Mouse (Mus musculus): ENCODE measurements around the gene Atf7ip.
A peak's percentile ranks its signal among the peaks of the same experiment; 100 is the strongest.

Atf7ip gene

DNA sequence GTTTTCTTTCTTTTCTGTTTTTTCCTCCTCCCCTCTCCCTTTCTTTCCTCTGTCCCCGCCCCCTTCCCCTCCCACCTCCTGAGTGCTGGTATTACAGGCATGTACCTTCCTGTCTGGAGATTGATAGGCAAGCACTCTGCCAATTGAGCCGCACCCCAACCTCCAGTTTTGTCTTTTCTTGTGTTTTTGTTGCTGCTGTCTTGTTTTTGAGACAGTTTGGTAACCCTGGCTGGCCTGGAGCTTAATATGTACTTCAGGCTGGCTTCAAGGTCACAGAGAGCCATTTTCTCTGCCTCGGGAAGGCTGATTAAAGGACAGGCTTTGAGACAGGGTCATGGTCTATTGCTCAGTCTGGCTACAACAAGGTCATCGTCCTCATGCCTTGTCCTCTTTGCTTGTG is 18.8 kb downstream of the Atf7ip start:
- no peak for DNase-seq (ENCODE audit: low spot score)

DNA sequence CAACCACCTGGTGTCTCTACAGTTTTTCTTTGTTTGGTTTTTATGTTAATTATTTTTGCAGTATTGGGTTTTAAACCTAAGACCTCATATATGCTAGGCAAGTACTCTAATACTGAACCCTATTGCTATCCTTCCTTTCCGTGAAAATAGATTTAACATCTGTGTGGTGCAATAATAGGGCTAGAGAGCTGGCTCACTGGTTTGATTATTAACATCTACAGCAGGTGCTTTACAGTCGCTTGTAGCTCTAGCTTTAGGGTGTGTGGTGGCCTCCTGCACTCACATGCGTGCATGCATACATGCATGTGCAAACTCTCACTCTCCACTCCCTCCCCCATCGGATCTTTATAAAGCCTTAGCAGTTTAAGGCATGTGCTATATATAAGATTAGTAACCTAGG is 19.6 kb downstream of the Atf7ip start:
- no peak for DNase-seq (ENCODE audit: low spot score)

DNA sequence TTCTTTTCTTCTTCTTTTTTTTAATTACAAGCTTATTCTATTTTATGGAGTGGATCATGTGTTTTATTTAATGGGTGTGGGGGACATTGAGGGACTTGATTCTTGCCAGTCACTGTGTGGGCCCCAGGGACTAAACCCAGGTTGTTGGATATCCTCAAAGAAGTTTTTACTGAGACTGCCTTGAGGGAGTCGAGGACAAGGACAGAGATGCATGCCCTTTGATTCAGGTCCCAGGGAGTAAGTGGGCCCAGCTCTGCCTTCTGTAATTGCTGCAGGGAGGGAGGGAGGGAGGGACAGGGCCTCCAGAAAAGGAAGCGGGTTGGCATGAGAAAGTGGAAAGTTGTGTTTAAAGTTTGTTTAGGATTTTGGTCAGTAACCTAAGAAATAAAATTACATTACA is 23.2 kb downstream of the Atf7ip start:
- DNase-seq (ENCODE audit: low spot score): no peak

DNA sequence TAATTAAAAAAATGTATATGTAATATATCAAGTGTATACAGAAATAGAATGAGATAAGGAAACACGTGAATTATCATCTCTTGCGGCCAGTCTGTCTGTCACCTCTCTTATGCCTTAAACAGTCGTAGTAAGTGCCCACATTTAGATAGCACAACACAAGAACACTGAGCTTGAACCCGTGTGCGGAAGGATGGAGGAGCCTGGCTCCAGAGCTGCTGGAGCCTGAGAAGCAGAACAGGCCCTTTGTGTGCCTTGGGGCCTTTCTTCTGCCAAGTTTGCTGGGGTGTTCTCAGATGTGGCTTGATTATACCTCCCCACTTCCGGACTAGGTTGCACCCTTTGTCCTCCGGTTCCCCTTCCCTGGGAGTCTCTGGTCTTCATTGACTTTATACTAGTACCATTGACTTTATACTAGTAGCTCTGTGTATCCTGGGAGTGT is 25.8 kb downstream of the Atf7ip start:
- peak; percentile 67 for DNase-seq (ENCODE audit: low spot score)

DNA sequence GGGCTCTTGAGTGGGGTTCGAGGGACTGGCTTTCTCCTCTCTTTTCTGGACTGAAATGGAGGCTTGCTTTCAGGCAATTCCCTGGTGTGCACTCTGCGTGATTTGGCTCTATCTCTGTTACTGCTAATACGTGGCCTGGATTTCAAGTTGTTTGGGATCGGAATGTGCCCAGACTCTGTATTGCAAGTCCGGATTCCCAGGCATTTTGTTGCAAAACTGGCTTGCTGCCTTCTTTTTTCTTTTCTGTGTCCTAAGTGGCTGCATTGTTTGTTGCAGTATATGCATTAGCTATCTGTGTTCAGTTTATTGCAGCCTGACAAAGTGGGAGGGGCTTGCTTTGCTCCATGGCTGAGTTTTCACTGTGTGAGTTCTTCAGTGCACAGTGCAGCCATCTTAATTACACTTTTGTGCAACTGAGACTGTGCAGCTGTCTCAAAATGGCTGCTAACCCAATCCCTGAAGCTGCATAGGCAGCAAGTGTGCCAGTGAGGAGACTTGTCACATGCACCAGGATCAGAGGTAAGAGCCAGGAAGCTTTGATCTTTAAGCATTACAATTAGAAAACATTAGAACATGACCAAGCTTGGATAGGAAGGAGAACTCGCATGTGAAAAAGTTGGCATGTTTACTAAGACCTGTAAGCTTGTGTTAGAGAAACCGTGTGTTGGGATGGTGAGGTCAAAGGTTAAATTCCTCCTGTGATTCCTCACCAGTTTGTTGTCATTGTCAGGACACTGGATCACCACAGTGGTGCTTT is 26.7 kb downstream of the Atf7ip start:
- DNase-seq (ENCODE audit: low spot score): peak; percentile 89

DNA sequence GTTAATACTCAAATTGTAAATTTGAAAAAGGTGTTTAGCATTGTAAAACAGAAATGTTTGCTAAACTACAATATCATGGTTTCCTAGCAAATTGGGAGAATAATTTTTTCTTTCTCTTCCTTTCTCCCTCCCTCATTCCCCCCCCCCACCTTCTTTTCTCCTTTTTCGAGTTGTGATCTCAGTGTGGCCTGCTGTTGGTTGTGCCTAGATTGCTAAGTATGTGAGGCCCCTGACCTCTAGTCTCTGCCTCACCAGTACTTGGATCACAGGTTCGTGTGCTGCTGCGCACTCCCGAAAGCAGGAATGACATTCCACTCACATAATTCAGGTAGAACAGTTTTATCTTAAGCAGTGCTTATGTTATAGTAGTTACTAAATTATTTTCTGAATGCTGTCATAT is 27.8 kb downstream of the Atf7ip start:
- no peak for DNase-seq (ENCODE audit: low spot score)

DNA sequence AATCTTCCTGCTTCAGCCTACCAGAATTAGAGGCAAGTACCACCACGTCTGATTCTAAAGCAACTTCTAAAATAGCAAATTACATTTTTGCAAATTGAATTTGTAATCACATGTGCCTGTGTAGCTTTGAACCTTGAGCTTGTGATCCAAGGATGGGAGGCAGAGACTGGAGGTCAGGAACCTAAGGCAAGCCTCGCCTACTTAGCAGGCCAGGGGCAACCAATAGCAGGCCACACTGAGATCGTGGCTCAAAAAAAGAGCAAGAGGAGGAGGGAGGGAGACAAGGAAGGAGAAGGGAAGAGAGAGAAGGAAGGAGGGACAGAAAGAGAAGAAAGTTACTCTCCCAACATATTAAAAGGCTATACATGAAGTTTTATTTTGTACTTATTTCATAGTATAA is 28.5 kb downstream of the Atf7ip start:
- DNase-seq (ENCODE audit: low spot score): no peak

DNA sequence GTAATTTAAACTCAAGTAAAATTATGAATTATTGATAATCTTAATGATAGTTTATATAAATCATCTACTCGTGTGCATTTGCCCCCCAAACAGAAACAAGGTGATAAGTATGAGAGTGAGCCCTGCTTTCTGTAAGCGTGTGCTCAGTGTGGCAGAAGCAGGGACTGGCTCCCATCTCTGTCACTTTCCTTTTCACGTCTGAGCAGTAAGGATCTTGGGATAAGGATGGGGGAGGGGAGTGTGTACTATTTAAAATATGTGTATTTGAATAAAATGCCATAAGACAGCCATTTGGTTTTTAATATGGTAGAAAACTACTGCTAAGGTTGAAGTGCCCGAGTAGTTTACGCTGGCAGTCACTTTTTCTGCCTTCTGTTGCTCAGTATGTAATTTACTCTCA is 29.2 kb downstream of the Atf7ip start:
- DNase-seq (ENCODE audit: low spot score): no peak

DNA sequence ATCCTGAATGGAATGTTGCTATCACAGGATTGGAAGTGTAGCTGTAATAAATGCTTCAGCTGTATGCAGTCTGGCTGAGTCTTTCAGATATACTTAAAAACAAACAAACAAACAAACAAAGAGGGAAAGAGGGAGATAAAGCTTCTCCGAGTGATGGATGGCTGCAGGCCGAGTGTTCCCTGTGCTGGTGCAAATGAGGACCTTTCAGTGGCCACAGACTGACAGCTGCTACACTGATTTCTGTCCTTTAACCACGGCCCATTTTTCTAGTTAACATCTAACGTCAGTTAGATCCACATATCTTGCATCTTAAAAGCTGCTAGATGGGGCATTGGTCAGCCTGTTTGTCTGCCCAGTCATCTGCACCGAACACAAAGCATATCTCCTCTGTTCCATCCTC is 30.2 kb downstream of the Atf7ip start:
- no peak for DNase-seq (ENCODE audit: low spot score)

DNA sequence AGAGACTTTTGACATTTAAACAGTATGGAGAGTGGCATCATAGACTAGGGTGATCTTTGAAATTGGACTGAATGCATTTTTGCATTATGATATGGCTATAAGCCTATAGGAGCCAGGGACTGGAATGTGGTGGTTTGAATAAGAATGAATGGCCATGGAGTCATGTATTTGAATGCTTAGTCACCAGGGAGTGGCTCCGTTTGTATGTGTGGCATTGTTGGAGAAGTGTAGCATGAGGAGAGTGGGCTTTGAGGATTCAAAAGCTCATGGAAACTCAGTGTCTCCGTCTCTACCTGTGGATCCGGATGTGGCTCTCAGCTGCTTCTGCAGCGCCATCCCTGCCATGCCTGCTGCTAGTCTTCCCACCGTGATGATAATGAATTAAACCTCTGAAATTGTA is 35.4 kb downstream of the Atf7ip start:
- DNase-seq (ENCODE audit: low spot score): no peak

DNA sequence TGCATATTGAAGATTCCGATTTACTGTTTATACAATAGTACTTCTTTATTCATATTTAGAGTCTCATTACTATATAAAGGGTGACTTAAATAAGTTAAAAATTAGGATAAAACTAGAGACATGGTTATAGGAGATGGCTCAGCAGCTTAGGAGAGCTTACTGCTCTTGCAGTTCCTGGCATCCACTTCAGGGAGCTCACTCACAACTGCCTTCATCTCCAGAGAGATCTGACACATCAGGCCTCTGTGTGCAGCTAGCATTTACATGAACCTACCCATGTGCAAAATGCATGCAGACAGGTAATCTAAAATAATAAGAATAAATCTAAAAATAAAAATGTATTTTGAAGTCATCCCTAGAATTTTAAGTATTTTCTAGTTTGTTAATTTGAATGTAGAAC is 36.1 kb downstream of the Atf7ip start:
- no peak for DNase-seq (ENCODE audit: low spot score)

DNA sequence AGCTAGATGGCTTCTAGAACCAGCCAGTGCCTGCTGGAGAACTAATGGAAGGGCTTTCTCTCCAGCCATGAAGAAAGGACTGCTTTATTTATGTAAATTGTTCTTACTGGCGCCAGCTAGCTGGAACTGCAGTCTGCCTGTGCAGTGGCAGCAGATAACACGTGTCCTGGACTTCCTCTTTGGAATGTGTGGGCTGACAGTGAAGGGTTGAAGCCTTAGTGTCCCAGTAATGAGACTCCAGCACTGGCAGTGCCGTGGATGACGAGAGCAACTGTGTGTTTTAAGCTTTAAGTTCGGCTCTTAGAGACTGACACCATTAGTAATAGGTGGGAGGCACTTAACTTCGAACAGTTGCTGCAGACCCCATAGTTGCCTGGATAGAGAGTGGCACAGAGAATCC is 37.2 kb downstream of the Atf7ip start:
- peak; percentile 81 for DNase-seq (ENCODE audit: low spot score)

DNA sequence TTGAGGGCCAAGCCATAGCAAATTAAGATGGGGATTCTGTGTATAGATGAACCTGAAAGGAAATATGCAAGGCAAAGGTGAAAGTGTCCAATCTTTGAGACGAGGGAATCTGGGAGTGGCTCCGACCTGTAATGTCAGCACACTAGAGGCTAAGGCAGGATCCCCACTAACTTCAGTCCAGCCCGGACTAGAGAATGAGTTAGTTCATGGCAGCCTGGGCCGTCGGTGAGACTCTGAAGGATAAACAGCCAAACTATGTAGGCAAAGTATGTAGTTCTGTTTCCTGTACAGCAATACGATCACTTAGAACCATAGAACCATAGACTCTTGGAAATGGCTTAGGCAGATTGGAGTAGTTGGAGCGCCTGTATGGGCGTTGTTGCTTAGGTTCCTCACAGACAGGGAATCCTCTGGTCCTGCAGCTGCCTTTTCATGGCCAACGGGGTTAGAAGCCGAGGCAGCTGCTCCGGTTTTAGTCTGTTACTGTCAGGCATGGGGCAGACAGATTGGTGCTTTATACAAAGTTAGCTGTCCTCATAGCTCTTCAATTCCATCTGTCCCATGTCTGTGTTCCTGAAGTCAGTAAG is 39.4 kb downstream of the Atf7ip start:
- no peak for DNase-seq (ENCODE audit: low spot score)

DNA sequence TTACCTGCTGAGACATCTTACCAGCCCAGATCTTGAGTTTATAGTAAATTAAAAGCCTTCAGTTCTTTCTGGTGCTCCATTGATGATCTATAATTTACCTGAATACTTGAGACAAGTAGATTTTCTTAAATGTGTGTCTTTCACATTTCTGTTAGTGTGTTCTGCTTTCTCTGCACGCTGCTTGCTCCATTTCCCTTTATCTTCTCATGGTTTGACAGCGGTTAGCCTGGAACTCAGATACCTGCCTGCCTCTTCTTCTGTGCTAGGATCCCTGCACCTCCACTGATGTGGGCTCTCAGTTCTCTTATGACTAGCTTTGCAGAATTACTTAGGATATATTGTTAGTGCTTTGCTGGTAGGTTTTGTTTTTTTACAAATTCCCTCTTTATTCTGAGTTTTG is 40.3 kb downstream of the Atf7ip start:
- DNase-seq (ENCODE audit: low spot score): no peak

DNA sequence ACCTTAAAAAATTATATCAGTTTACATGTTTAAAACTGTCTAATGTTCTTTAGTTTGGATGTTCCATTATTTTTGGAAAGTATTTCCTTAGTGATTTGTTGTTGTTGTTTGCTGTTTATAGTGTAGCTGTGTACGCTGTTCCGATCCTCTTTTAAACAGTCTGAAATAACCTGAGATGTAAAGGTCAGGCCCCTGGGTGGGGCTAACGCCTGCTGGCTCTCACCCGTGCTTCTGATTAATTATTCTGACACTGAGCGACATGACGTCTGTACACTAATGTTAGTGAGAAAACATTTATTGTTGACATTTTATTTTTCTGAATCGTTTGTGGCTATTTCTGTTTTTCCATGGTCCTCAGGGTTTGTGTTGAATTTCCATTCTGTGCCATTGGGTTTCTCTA is 41.0 kb downstream of the Atf7ip start:
- no peak for DNase-seq (ENCODE audit: low spot score)

DNA sequence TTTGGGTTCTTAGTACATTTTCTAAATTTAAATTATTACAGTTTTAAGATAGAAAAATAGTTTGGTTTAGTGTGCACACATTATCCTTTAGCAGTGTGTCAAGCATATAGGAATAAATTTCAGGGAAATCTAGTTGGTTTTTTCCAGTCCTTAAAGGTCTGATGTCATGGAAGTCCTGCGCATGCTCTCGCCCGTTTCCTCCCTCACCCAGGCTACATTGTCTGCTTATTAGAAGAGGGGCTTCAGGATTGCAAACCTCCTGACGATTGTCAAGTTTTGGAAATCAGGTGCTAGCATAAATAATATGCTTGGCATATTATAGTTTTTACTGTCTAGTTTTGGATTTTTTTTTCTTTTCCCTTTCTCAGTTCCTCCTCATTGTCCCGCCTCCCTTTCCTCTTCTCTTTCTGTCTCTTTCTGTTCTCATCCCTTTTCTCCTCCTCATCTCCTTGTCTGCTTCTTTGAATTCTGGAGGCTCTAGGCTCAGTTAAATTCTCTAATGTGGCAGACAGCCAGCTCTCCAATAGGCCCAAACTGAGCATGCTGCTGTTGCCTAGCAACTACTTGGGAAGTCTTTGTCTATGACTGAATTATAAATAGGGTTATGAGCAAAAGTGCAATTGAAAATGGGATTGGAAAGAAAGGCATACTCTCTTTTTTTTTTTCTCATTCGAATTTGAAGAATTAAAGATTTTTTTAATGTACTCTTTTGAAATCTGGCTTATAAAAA is 42.2 kb downstream of the Atf7ip start:
- peak; percentile 82 for DNase-seq (ENCODE audit: low spot score)

DNA sequence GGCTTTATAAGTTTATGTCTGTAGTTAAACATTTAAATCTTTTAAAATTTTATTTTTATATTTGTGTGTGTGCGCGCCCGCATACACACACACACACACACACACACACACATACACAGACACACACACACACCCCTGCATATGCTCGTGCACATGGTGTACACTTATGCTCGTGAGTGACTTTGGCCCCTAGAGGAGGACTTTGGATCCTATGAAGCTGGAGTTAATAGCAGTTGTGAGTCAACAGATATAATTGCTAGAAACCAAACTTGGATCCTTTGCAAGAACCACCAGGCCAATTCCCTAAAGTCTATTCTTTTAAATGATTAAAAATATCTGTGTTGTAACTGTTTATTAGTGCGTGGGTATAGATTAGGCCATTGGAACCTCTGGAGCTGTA is 42.8 kb downstream of the Atf7ip start:
- no peak for DNase-seq (ENCODE audit: low spot score)

DNA sequence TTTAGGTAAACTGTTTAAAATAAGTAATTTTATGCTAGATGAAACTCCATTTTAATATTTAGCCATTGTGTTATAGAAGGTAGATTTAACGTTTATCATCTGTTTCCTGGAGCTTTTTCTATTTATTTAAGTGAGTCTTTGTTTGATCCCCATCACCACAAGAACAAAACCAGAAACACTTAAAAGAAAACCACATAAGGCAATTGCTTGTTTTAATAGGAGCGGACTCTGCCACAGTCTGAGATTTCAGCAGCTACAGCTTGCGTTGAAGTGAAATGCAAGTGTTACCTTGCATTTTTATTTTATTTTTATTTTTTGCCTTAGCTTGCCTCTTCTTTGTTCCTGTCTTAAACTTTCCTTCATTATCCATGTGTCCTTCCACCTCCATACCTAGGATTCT is 43.6 kb downstream of the Atf7ip start:
- no peak for DNase-seq (ENCODE audit: low spot score)

DNA sequence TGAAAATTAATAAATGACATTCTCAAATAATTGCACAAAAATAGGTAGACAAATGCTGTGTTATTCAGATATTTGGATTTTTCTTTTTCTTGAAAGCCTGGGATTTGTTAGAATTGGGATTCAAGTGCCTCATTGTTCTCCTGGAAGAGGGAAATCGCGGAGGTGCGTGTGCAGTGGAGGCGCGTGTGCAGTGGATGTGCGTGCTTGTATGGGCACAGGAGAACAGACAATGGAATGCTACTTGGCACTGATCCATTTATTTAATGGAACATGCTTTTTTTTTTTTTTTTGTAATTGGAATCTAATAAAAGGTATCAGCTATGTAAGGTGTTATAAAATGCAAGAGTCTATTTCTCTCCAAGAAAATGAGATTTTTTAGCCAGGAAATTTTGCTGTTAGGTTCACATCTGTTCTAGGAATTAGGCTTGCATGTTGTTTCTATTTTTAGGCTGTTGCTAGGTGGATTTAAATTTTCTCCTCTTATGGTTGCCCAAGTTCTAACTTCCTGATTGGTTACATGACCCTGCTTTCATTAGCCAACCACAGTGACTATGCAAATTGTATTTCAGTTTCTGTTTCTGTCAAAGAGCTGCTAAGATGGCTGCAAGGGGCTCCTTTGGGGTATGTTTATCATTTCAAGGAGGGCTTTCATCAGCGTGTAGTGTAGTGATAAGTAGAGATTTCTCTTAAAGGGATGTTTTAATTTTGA is 44.8 kb downstream of the Atf7ip start:
- peak; percentile 70 for DNase-seq (ENCODE audit: low spot score)

DNA sequence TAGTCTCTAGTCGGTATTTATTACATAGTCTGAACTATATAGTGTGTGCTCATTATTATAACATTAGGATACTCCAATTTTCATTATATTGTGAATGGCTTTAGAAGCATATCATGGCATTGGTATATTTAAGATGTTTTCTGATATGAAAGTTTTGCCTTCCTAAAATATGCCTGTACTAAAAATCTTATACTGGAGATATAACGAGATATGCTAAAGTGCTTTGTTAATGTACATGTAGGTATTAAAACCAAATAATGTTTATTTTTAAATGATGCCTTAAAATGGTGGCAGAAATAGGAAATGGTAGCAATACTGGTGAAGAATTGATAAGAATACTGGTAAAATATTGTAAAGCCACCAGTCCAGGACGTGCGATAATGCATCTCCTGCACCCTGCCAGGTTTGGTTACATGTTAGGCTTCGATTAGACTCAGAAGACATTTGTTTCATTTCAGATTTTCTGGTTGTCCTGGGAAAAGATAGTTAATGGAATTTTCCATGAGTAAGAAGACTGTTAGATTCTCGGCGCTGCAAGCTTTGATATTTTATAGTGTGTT is 45.7 kb downstream of the Atf7ip start:
- DNase-seq (ENCODE audit: low spot score): no peak

DNA sequence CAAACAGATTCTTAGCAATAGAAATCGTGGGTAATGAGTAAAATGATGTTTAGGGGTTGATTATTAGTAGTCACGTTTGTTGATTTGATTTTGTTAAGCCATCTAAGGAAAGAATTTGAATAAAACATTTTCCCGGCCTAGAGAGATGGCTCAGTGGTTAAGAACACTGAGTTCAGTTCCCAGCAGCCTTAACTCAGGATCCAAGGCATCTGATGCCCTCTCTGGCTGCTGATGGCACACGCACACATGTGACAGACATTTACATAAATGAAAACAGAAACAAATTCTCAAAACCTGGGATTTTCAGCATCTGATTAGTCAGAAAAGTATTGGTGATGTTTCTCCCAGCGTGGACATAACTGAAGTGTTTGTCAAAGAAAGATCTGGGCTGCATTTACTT is 47.2 kb downstream of the Atf7ip start:
- DNase-seq (ENCODE audit: low spot score): no peak

DNA sequence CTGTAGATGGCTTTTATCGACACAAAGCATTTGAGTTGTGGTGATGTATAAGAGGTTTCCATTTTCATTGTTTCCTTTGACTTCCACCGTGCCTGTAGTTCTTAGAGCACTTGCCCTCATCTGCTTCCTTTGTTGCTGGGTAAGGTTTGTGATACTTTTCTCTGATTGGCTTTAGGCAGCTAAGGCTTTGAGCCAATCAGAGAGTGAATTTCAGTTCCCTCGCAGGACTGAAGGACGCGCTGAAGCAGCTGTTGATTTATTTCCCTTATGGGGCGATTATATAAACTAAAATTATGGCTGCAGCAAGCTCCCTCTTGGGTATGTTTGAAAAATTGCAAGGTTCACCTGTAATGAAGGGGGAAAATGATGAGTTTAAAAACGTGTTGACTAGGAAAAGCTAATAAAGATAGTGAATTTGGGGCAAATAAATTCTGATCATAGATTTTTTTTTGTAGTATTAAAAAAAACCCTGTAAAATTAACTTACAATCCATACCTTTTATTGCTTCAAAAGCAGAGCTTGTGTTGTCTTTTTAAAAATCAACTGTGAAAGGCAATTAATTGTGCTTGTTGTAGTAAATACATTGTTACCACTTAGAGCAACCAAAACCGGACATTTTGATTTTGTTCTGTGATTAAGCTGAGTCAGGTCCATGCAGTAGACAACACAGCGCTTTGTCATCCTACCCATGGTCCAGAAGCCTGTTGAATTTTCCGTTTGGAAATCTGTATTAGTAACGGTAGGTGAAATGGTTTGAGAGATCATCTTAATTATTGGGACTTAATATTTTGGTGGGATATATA is 48.0 kb downstream of the Atf7ip start:
- DNase-seq (ENCODE audit: low spot score): peak; percentile 87
